Mouse (Mus musculus) gastrocnemius, adult 8-10 months (tissue): ENCODE measurements at regions not wholly inside any gene's neighbourhood (a gene's known extent, or its start where the extent isn't known, plus 50 kb on each side); places are given as distances from the start of the nearest gene placed in this dataset.
"Not testable (repeated sequence)": the region's sequence is repeated elsewhere in the genome, so short reads cannot be mapped to it uniquely, and the experiment has no call there.

Experiments used
- DNase-seq, 2 experiments: peaks; one replicate each; pipeline ENCODE4 v3.0.0; 2022; ENCODE audit warnings: low spot score in 2 of 2

DNA sequence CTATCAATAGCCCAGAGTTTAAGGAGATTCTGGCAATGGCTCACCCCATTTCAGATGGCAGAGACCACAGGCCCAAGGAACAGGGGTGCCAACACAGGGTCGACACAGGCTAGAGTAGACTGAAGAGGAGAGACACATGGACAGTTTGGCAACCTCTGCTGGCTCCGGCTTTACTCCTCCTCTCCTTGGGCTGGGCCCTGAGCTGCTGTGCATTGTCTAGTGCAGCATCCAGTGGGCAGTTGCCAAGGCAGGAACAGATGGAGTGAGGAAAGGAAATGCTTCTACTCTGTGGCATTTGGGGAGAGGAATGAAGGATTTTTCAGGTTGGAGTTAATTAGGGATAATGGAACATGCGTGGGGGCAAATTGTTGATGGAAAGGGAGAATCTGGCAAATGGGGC, 151.0 kb upstream of the 1700012A03Rik start:
- DNase-seq: no peak

DNA sequence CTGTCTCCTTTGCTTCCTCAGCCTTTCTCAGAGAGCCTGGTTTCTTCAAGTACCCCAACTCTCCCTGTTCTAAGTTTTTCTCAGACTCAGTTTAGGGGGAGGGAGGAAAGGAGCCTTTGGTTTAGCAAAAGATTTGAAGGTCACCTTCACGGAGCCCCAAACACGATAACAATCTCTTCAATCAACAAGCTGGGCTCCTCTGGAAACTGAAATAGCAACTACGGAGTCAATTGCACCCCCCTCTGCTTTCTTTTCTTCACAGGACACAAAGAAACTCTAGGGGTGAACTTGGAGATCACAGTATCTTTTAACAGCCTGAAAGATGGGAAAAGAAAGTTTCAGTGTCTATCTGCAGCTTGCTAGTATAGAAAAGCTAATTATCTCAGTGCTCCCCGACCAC, 151.4 kb upstream of the 1700012A03Rik start:
- DNase-seq: no peak

DNA sequence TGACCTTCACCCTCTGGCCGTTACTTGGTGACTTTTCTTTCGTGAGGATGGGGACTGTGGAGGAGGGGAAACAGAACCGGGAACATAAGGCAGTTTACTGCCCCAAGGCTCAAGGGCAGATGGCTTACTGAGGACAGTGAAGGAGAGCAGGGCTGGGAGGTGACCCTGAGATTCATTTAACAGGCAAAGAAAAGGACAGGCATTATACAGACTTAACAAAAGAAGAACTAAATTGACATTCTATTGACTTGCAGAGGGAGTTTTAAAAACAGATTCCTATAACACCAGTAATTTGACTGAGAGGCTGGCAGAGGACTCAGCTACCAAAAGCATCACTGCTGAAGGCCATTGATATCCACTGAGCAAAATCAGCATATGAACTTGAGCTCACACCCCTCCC, 153.0 kb upstream of the 1700012A03Rik start:
- DNase-seq: no peak

DNA sequence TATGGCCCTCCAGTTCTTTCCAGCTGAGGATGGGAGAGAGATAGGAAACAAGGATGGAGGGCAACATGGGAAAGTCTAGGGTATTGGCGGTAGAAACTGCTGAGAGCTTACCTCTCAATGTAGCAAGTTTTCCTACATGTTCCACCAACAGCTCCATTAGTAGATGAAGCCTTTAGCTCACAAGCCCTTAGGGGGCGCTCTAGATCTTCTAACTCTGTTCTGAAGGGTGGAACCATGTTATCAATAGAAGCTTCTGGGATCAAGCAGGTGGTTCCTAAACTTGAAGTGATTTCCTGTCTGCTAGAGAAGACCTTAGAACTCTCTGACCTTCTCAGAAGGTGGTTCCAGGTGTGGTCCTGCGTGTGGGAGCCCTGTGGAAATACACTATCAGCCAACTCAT, 154.2 kb upstream of the 1700012A03Rik start:
- DNase-seq: no peak

GRCm38 (mm10) chr6:31886931-31887330, 163.1 kb upstream of the 1700012A03Rik start:
- no peak for DNase-seq

GRCm38 (mm10) chr6:31885196-31885595, 164.8 kb upstream of the 1700012A03Rik start:
- DNase-seq: not testable (repeated sequence)

- no peak for DNase-seq
Measured at GRCm38 (mm10) chr6:31883726-31884125, 166.3 kb upstream of the 1700012A03Rik start.

- DNase-seq: no peak
Measured at GRCm38 (mm10) chr6:31874616-31875015, 175.4 kb upstream of the 1700012A03Rik start.

GRCm38 (mm10) chr6:31873911-31874310, 176.1 kb upstream of the 1700012A03Rik start:
- DNase-seq: no peak

DNA sequence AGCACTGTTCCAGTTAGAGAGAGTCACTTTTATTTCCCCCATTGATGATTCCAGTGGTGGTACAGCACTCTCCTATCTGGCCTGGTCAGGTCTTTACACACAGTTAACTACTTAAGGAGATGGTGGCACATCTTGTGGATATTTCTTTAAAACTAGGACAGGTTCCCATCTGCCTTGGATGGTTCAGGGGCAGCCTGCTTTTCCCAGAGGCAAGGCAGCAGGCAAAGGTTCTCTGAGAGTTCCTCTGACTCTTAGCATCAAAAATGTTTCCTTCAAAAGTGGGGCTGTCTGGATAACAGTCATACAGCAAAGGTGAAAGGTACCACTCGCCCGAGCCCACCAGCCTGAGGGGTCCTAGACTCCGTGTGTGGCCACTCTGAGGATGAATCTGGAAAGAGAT, 178.3 kb upstream of the 1700012A03Rik start:
- DNase-seq: no peak

DNA sequence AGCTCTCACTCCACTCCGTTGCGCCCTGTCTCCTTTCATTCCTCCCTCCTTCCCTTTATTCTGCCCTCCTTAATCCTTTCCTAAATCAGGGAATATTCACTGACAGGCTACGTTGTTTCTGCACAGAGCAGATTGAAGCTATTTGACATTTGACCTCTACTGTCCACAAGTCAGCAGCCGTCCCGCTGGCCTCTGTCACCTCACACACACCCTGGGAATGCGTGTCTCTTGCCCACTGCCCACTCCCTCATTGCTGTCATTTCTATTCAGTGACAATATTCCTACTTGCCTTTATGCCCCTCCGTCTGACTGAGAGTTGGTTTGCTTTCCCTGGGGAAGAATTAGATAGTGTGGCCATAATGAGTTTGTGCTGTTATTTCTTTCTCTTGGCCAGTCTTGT, 188.1 kb upstream of the 1700012A03Rik start:
- DNase-seq: no peak

DNA sequence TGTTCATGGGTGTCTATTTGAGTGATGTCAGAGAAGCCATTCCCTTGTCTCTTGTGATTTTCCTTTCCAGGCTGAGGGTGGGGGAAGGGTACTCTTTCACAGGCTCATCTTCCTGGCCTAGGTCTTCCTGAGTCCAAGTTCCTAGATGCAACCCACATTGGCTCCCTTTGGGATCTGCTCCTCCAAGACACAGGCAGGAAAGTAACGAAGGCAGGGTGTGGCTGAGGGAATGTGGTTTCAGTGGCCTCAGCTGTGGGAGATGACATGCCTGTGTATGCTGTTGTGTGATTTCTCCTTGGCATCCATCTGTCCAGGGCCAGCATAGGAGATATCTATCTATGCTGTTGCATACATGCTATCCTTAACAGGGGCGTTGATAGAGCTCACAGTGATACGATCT, 190.4 kb upstream of the 1700012A03Rik start:
- DNase-seq: no peak

GRCm38 (mm10) chr6:31854261-31854660, 195.8 kb upstream of the 1700012A03Rik start:
- DNase-seq: no peak

DNA sequence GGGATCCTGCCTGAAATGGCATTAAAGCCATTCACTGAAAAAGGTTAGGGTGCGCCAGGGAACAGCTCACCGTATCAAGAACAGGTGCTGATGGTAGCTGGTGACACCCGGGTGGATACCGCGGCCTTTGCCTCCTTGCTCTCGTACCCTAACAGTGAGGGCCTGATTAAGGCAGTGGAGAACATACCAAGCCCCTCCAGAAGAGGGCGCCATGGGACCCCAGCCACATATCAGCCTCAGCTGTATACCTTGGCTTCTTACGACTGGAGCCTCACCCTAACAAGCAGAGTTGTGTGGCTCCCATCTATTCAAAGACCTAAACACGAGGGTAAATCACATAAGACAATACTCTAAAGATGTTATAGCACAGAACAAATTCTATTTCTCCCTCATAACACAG, 203.7 kb upstream of the 1700012A03Rik start:
- no peak for DNase-seq

DNA sequence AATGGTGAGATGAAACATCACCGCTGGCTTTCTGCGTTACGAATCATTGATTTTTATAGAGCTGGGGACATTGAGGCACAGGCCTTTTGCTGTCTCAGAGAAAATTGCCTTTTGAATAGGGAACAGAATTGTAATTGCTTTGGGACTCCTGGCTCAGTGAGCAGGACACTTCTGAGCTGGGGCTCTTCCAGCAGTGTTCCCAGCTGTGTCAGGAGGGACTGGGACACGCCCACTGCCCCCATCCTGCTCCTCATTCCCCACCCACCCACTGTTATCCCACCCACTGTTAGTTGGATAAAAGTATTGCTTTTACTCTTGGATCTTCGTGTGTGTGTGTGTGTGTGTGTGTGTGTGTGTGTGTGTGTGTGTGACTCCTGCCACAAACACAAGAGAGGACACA, 204.4 kb upstream of the 1700012A03Rik start:
- no peak for DNase-seq

DNA sequence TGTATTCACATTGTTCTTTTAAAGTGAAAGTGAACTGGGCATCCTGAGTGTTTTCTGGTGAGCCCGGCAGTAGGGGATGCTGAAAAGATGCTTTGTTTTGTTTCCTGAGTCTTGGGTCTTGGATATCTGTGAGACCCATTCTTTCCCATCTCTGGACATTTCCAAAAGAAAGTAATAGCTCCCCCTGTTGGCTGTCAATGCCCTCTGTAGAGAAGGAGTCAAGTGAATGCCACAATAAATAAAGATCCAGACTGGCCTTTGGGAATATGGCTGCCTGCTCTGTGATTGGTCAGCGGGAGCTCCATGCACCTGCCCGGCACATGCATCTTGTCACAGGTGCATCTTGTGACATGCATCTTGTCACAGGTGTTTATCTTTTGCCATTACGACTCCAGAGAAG, 209.4 kb upstream of the 1700012A03Rik start:
- DNase-seq: no peak

GRCm38 (mm10) chr6:31838588-31838987, 211.5 kb upstream of the 1700012A03Rik start:
- no peak for DNase-seq

DNA sequence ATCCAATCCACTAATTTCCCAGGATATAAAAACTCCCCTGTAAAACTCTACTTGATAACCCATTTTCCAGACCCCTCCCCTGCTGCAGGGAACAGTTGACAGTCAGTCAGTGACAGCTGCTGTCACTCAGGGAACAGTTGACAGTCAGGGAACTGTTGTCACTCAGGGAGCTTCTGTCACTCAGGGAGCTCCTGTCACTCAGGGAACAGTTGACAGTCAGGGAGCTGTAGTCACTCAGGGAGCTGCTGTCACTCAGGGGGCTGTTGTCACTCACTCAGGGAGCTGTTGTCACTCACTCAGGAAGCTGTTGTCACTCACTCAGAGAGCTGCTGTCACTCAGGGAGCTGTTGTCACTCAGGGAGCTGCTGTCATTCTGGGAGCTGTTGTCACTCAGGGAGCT, 214.3 kb upstream of the 1700012A03Rik start:
- no peak for DNase-seq

GRCm38 (mm10) chr6:31834503-31834902, 215.5 kb upstream of the 1700012A03Rik start:
- DNase-seq: no peak

DNA sequence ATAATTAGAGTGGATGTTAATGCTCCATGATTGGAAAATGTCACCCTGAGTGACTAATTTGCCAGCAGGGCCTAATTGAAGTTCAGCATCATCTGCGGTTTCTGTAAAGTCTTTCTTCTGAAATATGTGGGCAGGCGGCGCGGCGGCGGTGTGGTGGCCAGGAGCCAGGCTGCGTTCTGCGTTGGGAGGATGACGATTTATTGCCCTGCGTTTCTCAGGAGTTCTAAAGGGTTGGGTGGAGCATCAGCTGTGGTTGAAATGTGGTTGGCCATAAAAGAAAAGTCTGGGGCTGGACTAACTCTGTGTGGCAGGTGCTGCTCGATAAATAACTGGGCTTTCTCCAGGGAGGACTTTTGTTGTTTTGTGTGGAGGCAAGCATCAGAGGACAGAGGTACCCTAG, 219.4 kb upstream of the 1700012A03Rik start:
- DNase-seq: no peak

DNA sequence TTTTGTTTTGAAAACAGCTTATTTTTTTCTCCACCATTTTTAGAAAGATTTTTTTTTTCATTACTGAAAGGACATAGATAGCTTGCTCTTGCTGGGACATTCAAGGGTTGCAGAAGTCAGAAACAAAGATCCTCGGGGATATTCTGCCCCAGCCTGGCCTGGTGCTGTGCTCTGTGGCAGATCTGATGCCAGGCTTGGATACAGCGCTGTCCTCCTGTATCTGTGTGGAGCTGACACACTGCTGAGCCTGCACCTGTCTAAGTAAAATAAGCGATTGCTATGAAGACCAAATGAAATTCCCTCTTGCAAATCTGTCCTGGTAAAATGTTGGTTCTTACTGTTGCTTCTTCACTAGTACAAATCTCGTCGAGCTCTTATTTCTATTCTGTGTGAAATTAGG, 226.4 kb upstream of the 1700012A03Rik start:
- no peak for DNase-seq

DNA sequence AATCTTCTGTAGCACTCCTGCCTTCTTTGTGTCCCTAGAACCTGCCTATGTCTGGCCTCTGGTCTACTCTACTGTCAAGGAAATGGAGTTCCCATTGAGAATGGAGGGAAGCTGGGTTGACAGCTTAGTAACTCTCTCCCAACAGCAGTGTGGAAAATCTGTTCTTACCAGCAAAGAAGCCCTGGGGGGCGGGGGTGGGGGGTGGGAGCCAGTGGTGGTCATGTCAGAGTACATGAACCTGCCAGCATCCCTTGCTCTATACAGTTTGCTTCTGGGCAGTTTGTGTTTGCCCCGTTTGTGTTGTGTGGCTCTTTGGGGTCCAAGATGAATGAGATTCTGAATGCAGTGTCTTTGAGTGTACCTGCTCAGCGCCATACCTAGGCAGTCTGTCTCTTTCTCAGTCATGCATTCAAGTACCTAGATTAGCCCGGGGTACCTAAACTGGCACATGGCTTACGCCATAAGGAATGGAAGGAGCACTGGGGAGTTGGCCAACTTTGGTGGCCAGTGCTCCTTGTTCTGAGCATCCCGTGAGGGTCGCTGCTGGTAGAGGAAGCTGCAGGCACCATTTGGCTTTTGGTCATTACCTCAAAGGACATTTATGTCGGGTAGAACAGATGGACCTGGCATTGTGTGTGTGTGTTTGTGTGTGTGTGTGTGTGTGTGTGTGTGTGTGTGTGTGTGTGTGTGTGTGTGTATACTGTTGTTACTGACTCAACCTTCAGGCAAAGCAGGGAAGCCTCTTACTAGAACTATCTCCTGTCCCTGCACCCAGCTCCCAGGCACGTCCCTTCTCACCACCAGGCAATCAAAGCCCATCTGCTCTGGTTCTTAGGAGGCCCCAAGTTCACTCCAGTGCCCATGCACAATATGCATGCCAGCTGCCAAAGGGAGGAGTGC, 227.6 kb upstream of the 1700012A03Rik start:
- DNase-seq: no peak

GRCm38 (mm10) chr6:31821621-31822020, 228.4 kb upstream of the 1700012A03Rik start:
- no peak for DNase-seq
